Mouse (Mus musculus): Measurements from ENCODE around the gene Fcor. TPM values are rescaled to one million over a fixed set of nuclear protein-coding genes. Genes with fewer than 3 reads are reported as not detected.

Gene Fcor
- polyA plus RNA-seq (2014; fragmentation: Illumina TruSeq; extraction: RNeasy Lipid Tissue Mini Kit (QIAGEN cat#74804)), result 2.0 TPM

GRCm38 (mm10) chr8:3671980-3672491 is at the start of gene Fcor:
Gene Fcor (minus strand): TSS chr8:3672362.

GRCm38 (mm10) chr8:3720551-3720950 is 48.4 kb upstream of the Fcor start, which contains the start of gene Clec4g:
Gene Clec4g (minus strand): TSS chr8:3720651.

GRCm38 (mm10) chr8:3694121-3694520 is 22.0 kb upstream of the Fcor start, which contains the start of gene Fcer2a:
Gene Fcer2a (minus strand): TSS chr8:3694175.

GRCm38 (mm10) chr8:3676131-3676992 is 4.2 kb upstream of the Fcor start, which contains the start of gene Trappc5:
Gene Trappc5 (plus strand): TSS chr8:3676299.

GRCm38 (mm10) chr8:3665507-3665906 is 6.7 kb downstream of the Fcor start, which contains the start of gene Mcemp1:
Gene Mcemp1 (plus strand): TSS chr8:3665754.

GRCm38 (mm10) chr8:3655526-3655925 is 16.6 kb downstream of the Fcor start, which contains the start of gene Retn:
Gene Retn (plus strand): TSS chr8:3655770.

GRCm38 (mm10) chr8:3630647-3631477 is 41.3 kb downstream of the Fcor start, which contains the start of gene Stxbp2:
Gene Stxbp2 (plus strand): TSS chr8:3630955.

GRCm38 (mm10) chr8:3625445-3625844 is 46.7 kb downstream of the Fcor start, which contains the start of gene Pcp2:
Gene Pcp2 (minus strand): TSS chr8:3625545.

GRCm38 (mm10) chr8:3621199-3621970 is 50.8 kb downstream of the Fcor start, which contains the start of the genes Xab2 and Pet100:
Gene Xab2 (minus strand): TSS chr8:3621316.
Gene Pet100 (plus strand): TSS chr8:3621548.

Other genes with a start within 250 kb of the Fcor start
- 0.54 TPM for gene Pex11g, start 204.7 kb downstream of the Fcor start, polyA plus RNA-seq (2014; fragmentation: Illumina TruSeq; extraction: RNeasy Lipid Tissue Mini Kit (QIAGEN cat#74804))
- gene Tex45, start 201.5 kb downstream of the Fcor start, polyA plus RNA-seq (2014; fragmentation: Illumina TruSeq; extraction: RNeasy Lipid Tissue Mini Kit (QIAGEN cat#74804)), result not detected
- gene Zfp358, start 179.2 kb downstream of the Fcor start, polyA plus RNA-seq (2014; fragmentation: Illumina TruSeq; extraction: RNeasy Lipid Tissue Mini Kit (QIAGEN cat#74804)), result 2.7 TPM
- gene Mcoln1, start 171.9 kb downstream of the Fcor start, polyA plus RNA-seq (2014; fragmentation: Illumina TruSeq; extraction: RNeasy Lipid Tissue Mini Kit (QIAGEN cat#74804)), result 6.6 TPM
- 4.0 TPM for gene Pnpla6, start 157.0 kb downstream of the Fcor start, polyA plus RNA-seq (2014; fragmentation: Illumina TruSeq; extraction: RNeasy Lipid Tissue Mini Kit (QIAGEN cat#74804))
- gene C330021F23Rik, start 104.4 kb downstream of the Fcor start, polyA plus RNA-seq (2014; fragmentation: Illumina TruSeq; extraction: RNeasy Lipid Tissue Mini Kit (QIAGEN cat#74804)), result 1.2 TPM
- 0.26 TPM for gene Camsap3, start 85.1 kb downstream of the Fcor start, polyA plus RNA-seq (2014; fragmentation: Illumina TruSeq; extraction: RNeasy Lipid Tissue Mini Kit (QIAGEN cat#74804))
- gene Xab2, start 51.0 kb downstream of the Fcor start, polyA plus RNA-seq (2014; fragmentation: Illumina TruSeq; extraction: RNeasy Lipid Tissue Mini Kit (QIAGEN cat#74804)), result 0.48 TPM
- 7.8 TPM for gene Pet100, start 50.8 kb downstream of the Fcor start, polyA plus RNA-seq (2014; fragmentation: Illumina TruSeq; extraction: RNeasy Lipid Tissue Mini Kit (QIAGEN cat#74804))
- gene Pcp2, start 46.8 kb downstream of the Fcor start, polyA plus RNA-seq (2014; fragmentation: Illumina TruSeq; extraction: RNeasy Lipid Tissue Mini Kit (QIAGEN cat#74804)), result not detected
- 8.1 TPM for gene Stxbp2, start 41.4 kb downstream of the Fcor start, polyA plus RNA-seq (2014; fragmentation: Illumina TruSeq; extraction: RNeasy Lipid Tissue Mini Kit (QIAGEN cat#74804))
- gene Retn, start 16.6 kb downstream of the Fcor start, polyA plus RNA-seq (2014; fragmentation: Illumina TruSeq; extraction: RNeasy Lipid Tissue Mini Kit (QIAGEN cat#74804)), result 6.5 TPM
- 0.51 TPM for gene Mcemp1, start 6.6 kb downstream of the Fcor start, polyA plus RNA-seq (2014; fragmentation: Illumina TruSeq; extraction: RNeasy Lipid Tissue Mini Kit (QIAGEN cat#74804))
- gene Trappc5, start 3.9 kb upstream of the Fcor start, polyA plus RNA-seq (2014; fragmentation: Illumina TruSeq; extraction: RNeasy Lipid Tissue Mini Kit (QIAGEN cat#74804)), result 9.5 TPM
- not detected for gene Fcer2a, start 21.8 kb upstream of the Fcor start, polyA plus RNA-seq (2014; fragmentation: Illumina TruSeq; extraction: RNeasy Lipid Tissue Mini Kit (QIAGEN cat#74804))
- not detected for gene Clec4g, start 48.3 kb upstream of the Fcor start, polyA plus RNA-seq (2014; fragmentation: Illumina TruSeq; extraction: RNeasy Lipid Tissue Mini Kit (QIAGEN cat#74804))
- gene Cd209a, start 76.6 kb upstream of the Fcor start, polyA plus RNA-seq (2014; fragmentation: Illumina TruSeq; extraction: RNeasy Lipid Tissue Mini Kit (QIAGEN cat#74804)), result 10.0 TPM
- 0.34 TPM for gene Cd209e, start 181.9 kb upstream of the Fcor start, polyA plus RNA-seq (2014; fragmentation: Illumina TruSeq; extraction: RNeasy Lipid Tissue Mini Kit (QIAGEN cat#74804))
- not detected for gene Cd209d, start 206.2 kb upstream of the Fcor start, polyA plus RNA-seq (2014; fragmentation: Illumina TruSeq; extraction: RNeasy Lipid Tissue Mini Kit (QIAGEN cat#74804))